ENCODE assay signal across 7 mouse cellular contexts in the genomic region with DNA sequence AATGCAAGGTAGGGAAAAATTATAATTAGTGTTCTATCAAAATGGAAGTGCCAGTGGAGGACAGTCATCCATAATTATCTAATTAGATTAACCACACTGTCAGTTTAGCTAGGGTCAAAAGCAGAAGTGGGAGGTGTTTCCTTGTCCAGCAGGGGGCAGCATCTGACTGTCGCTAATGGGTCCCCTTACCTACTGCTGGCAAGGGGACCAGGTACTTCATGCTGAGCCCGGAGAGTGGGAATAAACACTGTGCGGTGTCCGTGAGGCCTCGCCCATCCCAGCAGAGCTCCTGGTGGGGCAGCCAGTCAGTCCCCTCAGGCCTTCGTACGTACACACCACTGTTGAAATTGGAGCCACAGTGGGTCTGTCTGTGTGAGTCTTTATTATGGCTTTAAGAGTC.
DNase-seq lines count a peak whose midpoint lies in the region; ATAC-seq and TF ChIP-seq lines count a peak whose summit lies in the region.

No protein-coding gene starts in this region.

- H3K36me3 ChIP-seq in G1E (replicated peaks) = peaks cover 46% of the 10 kb centered on the region
- H3K36me3 ChIP-seq in embryonic facial prominence, embryonic 14.5 days (ENCODE audit: control insufficient read depth, insufficient read depth, low read length) = 0 out of 2 replicates have a peak, but pooled peaks cover 5% of the 10 kb centered on the region

- 15% methylated on average over 7 of the region's 7 CpGs for WGBS in embryonic facial prominence, embryonic 14.5 days
- 37% methylated on average over 7 of the region's 7 CpGs for WGBS in large intestine, adult 2 months

- H3K4me2 ChIP-seq in embryonic facial prominence, embryonic 14.5 days (ENCODE audit: low read depth, low read length) = no peak overlapping the region

- no peaks in the 10 kb centered on the region for H3K9me3 ChIP-seq in G1E (replicated peaks)
- H3K9me3 ChIP-seq in embryonic facial prominence, embryonic 14.5 days (ENCODE audit: control insufficient read depth, low read length) = no peaks in the 10 kb centered on the region

- peak; percentile 72 for TF ChIP-seq CTCF in G1E (IDR thresholded peaks at IDR 0.05; ENCODE audit: low read depth, low read length)

- H3K4me3 ChIP-seq in G1E (ENCODE audit: low read depth, low read length) = no peak overlapping the region
- H3K4me3 ChIP-seq in embryonic facial prominence, embryonic 14.5 days (ENCODE audit: low read depth, low read length) = no peak overlapping the region

- H3K9ac ChIP-seq in embryonic facial prominence, embryonic 14.5 days (ENCODE audit: low read depth, low read length) = no peak overlapping the region

- peak; percentile 49 for ATAC-seq in G1E (ENCODE audit: extremely low read depth, insufficient number of reproducible peaks, low FRiP score, poor library complexity, severe bottlenecking)
- peak; percentile 74 for ATAC-seq in embryonic facial prominence, embryonic 14.5 days (ENCODE audit: low read depth)

- H3K4me1 ChIP-seq in G1E (ENCODE audit: insufficient read depth, low read depth, low read length) = peaks cover 6% of the 10 kb centered on the region; the same call in 1 of the 2 replicates
- H3K4me1 ChIP-seq in embryonic facial prominence, embryonic 14.5 days (ENCODE audit: control insufficient read depth, insufficient read depth, low read length) = no peaks in the 10 kb centered on the region

- intact Hi-C loops in heart, postnatal 36 days (cut with DNase I) = loop anchor here (2.0 to 10.0 kb wide), 3 partner anchors 175 to 1021 kb away; no protein-coding TSS in a partner anchor

- DNase-seq in G1E (ENCODE audit: low spot score) = peak; percentile 26
- peak; percentile 17 to 50 for DNase-seq in adrenal gland, postnatal 4 days (ENCODE audit: low spot score in 2 of 2)
- DNase-seq in embryonic facial prominence, embryonic 14.5 days (ENCODE audit: low spot score) = peak; percentile 84
- peak; percentile 60 to 74 for DNase-seq in heart, postnatal 36 days
- peak; percentile 19 for DNase-seq in large intestine, adult 2 months (ENCODE audit: low read depth, low spot score)
- peak; percentile 50 for DNase-seq in lung, postnatal 25 days (ENCODE audit: low spot score)
- DNase-seq in right cerebral cortex, adult 2 months (ENCODE audit: low spot score in 2 of 2) = peak; percentile 71 to 81

- H3K27me3 ChIP-seq in G1E (ENCODE audit: insufficient read depth, low read length) = no peaks in the 10 kb centered on the region
- H3K27me3 ChIP-seq in embryonic facial prominence, embryonic 14.5 days (replicated peaks; ENCODE audit: control insufficient read depth, insufficient read depth, low read length) = no peaks in the 10 kb centered on the region

- no peak overlapping the region for H3K27ac ChIP-seq in embryonic facial prominence, embryonic 14.5 days (replicated peaks; ENCODE audit: low read depth, low read length)

Comparison
In these comparisons a context has a peak if more than half of its experiments do, and no peak if none do; other contexts are left out.
1. DNase-seq: peak in every context shown above with its lines; median percentile 84 in embryonic facial prominence, embryonic 14.5 days; 76 in right cerebral cortex, adult 2 months; 67 in heart, postnatal 36 days; 50 in lung, postnatal 25 days; 34 in adrenal gland, postnatal 4 days; 26 in G1E; 19 in large intestine, adult 2 months.